Mouse (Mus musculus) cerebellum, postnatal 36 days (tissue): ENCODE measurements around the gene Zfp740.

Experiments used
- DNase-seq, 2 experiments: peaks; one replicate each; pipeline ENCODE4 v3.0.0; 2021 to 2022; ENCODE audit warnings: mixed read lengths in 2 of 2

The Zfp740 gene

DNA sequence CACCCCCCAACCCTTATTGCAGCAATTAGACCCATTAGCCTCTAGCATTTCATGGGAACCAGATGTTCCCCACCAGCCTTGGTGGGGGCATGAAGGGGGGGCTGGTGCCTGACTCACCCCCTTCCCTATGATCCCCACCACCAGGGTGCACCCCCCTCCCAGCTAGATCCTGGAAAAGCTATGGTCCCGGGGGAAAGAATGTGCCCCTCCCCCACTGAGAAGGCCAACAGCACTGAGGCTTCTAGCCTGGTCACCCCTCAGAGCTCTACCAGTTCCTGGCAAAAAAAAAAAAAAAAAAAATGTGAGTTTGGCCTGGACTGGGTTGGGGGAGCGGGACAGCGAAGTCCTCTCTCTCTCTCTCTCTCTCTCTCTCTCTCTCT, 45.8 kb downstream of the Zfp740 start:
- no peak for DNase-seq

DNA sequence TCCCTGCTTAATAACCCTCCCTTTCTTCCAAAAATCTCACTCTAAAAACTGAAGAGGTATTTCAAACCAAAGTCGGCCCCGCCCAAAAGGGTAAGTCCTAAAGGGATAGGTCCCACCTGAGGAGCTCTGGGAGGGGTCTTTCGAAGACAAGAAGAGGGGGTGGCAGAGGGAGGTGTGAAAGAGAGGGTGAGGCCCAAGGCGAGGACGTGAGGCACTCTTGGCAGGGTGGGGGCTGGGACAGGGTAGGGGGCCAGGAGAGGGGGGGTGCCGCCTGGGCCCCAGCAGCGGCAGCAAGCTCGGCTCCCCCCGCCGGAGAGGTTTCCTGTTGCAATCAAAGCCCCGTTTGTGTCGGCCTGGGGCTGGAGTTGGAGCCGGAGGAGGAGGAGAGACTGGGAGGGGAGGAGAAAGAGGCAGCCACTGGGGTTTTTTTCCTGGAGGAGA, 46.2 kb downstream of the Zfp740 start:
- no peak for DNase-seq

DNA sequence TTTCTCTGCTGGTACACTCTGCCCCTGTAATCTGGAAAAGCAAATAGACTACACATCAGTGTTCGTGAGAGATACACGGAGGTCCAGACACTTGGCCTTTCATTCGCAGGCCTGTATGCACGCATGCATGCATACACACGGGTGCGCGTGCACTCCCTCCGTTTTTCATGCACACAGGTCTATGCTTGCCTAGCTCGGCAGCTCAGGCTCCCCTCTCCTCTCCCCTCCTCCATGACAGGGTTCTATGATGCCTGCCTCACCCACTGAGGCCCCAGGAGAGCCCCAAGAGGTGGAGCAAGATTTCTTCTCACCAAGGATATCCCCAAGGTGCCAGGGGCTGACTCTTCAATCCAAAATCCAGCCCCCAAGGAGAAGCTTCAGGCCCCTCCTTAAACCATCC, 46.9 kb downstream of the Zfp740 start:
- no peak for DNase-seq

GRCm38 (mm10) chr15:102250521-102250920, 47.5 kb downstream of the Zfp740 start:
- no peak for DNase-seq

DNA sequence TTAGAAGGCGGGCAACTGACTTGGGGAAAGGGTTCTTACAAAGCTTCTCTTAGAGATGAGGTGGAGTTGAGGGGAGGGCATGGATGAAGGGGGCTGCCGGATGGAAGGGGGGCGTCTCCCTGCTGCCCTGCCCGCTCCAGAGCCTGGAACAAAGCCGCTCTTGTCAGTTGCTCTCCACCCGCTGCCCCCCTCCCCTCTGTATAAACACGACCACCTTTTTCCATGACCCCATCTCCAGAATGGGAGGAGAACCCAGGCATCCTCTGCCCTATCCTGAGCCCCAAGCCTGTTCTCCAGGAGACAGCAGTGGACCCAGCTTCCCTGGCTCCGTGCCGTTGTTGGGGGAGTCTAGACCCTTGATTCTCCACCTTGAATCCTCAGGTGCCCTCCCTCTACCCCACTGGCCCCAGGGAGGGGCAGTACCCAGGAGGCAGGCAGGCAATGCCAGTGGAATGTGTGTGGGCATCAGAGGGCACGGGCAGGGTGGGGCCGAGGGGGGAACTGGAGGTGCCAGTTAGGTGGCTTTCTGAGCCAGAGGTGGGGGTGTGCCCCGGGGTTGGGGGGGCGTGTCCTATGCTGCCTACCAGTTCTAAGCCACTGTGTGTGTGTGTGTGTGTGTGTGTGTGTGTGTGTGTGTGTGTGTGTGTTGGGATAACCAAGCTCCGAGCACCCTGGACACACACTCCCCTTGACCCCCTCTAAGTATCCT, 52.7 kb downstream of the Zfp740 start:
- DNase-seq = no peak

- peak in 1 of 2 experiments; percentile 20 for DNase-seq
Observed at GRCm38 (mm10) chr15:102256431-102257201, 53.6 kb downstream of the Zfp740 start.

- peak; percentile 55 to 57 for DNase-seq
Observed at GRCm38 (mm10) chr15:102257202-102258075, 54.4 kb downstream of the Zfp740 start, which contains the start of gene Rarg. Rarg (minus strand) TSS chr15:102257517.

GRCm38 (mm10) chr15:102258076-102258470, 55.0 kb downstream of the Zfp740 start:
- DNase-seq = peak; percentile 27 to 29

DNA sequence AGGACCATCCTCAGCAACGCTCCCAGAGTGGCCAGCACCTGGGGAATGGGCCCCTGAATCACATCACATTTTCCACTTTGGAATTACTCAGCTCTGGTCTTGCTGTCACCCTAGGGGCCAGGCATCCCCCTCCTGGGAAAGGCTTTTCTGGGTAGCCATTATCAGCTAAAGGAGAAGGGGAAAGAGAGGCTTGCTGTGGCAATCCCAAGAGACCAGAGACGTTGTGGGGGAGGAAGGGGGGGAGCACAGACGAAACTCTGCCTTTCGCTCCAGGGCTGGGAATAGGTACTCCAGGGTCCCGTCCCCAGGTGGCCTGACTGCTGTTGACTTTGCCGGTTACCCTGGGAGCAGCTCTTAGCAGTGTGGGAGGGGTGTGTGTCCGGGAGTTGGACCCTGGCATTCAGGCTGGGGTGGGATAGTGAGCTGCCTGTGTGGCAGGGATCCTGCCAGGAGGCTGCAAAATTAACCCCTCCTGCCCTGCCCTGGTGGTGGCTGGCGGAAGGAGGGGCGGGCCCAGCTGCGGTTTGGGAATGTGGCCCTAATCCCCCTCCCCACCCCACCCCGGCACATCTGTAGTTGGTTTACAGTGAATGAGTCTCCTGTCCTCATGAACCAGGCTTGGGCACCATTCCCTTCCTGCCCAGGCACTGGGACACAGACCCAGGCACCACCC, 55.7 kb downstream of the Zfp740 start:
- no peak for DNase-seq

DNA sequence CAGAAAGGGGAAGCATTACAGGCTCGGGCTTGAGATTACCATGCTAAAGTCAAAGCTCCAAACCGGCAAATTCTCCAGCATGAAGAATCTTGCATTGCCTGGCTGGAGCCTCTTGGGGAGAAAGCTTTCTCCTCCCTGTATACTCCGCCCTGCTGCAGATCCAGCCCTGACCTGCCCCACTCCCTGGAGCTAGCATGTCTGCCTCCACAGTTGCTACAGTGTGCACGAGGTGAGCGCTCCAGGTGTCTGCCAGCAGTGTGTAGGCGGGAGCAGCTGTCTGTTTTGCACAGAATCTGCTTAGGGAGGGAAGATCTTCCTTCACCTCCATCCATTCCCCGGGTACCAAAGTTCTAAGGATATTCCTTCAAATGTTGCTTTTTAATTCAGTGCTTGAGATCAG, 59.5 kb downstream of the Zfp740 start:
- no peak for DNase-seq

GRCm38 (mm10) chr15:102263037-102263436, 60.0 kb downstream of the Zfp740 start:
- DNase-seq = no peak
